Mouse (Mus musculus) myocyte (in vitro differentiated cells): ENCODE measurements around the gene Lrrc28. TPM values are rescaled to one million over a fixed set of nuclear protein-coding genes. Genes with fewer than 3 reads are reported as not detected.
A peak's percentile ranks its signal among the peaks of the same experiment; 100 is the strongest.

Experiments
- H3K27me3 ChIP-seq: one replicate; pipeline ENCODE4 v1.6.1; 2011; ENCODE audit not compliant: control insufficient read depth, insufficient read depth, insufficient read length
- H3K36me3 ChIP-seq: one replicate; pipeline ENCODE4 v1.6.1; 2011; ENCODE audit not compliant: control insufficient read depth, insufficient read depth
- H3K4me2 ChIP-seq: one replicate; pipeline ENCODE4 v1.6.1; 2011; ENCODE audit warnings: low read depth, control low read depth
- H3K4me3 ChIP-seq: one replicate; pipeline ENCODE4 v1.5.1; 2011; ENCODE audit warnings: mild to moderate bottlenecking, control low read depth, moderate library complexity
- H3K79me2 ChIP-seq: one replicate; pipeline ENCODE4 v1.6.1; 2011; ENCODE audit not compliant: control insufficient read depth, insufficient read depth
- H3ac ChIP-seq: one replicate; pipeline ENCODE4 v1.6.1; 2011; ENCODE audit not compliant: control insufficient read depth, insufficient read length
- CEBPB ChIP-seq: IDR thresholded peaks from 2 replicates; pipeline ENCODE4 v1.6.1; 2011; ENCODE audit warnings: mild to moderate bottlenecking, moderate library complexity; ENCODE audit not compliant: poor library complexity, insufficient read depth, severe bottlenecking
- E2F4 ChIP-seq: IDR thresholded peaks from one replicate; pipeline ENCODE4 v1.6.1; 2011; ENCODE audit warnings: mild to moderate bottlenecking, control low read depth, moderate library complexity; ENCODE audit not compliant: insufficient read depth
- MAX ChIP-seq: IDR thresholded peaks from one replicate; pipeline ENCODE4 v1.6.1; 2011; ENCODE audit warnings: low read depth, mild to moderate bottlenecking, control low read depth
- MYOD1 ChIP-seq, 3 experiments: IDR thresholded peaks; one replicate each; pipeline ENCODE4 v1.6.1; 2011; ENCODE audit warnings: control low read depth in 2 of 3, low read depth in 2 of 3, mild to moderate bottlenecking in 2 of 3, moderate library complexity in 1 of 3; ENCODE audit not compliant: insufficient read length in 2 of 3, control insufficient read depth in 1 of 3
- MYOG ChIP-seq, 3 experiments: IDR thresholded peaks; one replicate each; pipeline ENCODE4 v1.6.1; 2011; ENCODE audit warnings: control low read depth in 2 of 3, low read depth in 2 of 3, mild to moderate bottlenecking in 2 of 3; ENCODE audit not compliant: insufficient read length in 2 of 3, control insufficient read depth in 1 of 3, insufficient read depth in 1 of 3
- POLR2A ChIP-seq: IDR thresholded peaks from one replicate; pipeline ENCODE4 v1.6.1; 2011; ENCODE audit warnings: low read depth, mild to moderate bottlenecking, control low read depth, moderate library complexity; ENCODE audit not compliant: insufficient read length
- POLR2AphosphoS2 ChIP-seq: IDR thresholded peaks from one replicate; pipeline ENCODE4 v1.6.1; 2011; ENCODE audit warnings: low read depth, control low read depth; ENCODE audit not compliant: insufficient read length
- REST ChIP-seq: IDR thresholded peaks from one replicate; pipeline ENCODE4 v1.6.1; 2011; ENCODE audit warnings: mild to moderate bottlenecking, control low read depth, moderate library complexity; ENCODE audit not compliant: insufficient read depth, insufficient read length
- SRF ChIP-seq: IDR thresholded peaks from one replicate; pipeline ENCODE4 v1.6.1; 2011; ENCODE audit warnings: low read depth; ENCODE audit not compliant: control insufficient read depth, insufficient read length
- TCF12 ChIP-seq: IDR thresholded peaks from one replicate; pipeline ENCODE4 v1.6.1; 2011; ENCODE audit warnings: mild to moderate bottlenecking, control low read depth; ENCODE audit not compliant: poor library complexity, insufficient read depth, severe bottlenecking
- TCF3 ChIP-seq: IDR thresholded peaks from one replicate; pipeline ENCODE4 v1.6.1; 2011; ENCODE audit warnings: low read depth, control low read depth; ENCODE audit not compliant: insufficient read length
- USF1 ChIP-seq: IDR thresholded peaks from one replicate; pipeline ENCODE4 v1.6.1; 2011; ENCODE audit warnings: low read depth, mild to moderate bottlenecking, control low read depth, moderate library complexity
- polyA plus RNA-seq: library from polyadenylated mRNA; unstranded; fragments of >200 nt; fragmentation: generic; extraction: Trizol; gene quantifications from one replicate; pipeline ENCODE4 v1.2.1, GENCODE M21; 2012; ENCODE audit warnings: missing spikeins

The Lrrc28 gene
- polyA plus RNA-seq, 1 experiment = 24.2 TPM

DNA sequence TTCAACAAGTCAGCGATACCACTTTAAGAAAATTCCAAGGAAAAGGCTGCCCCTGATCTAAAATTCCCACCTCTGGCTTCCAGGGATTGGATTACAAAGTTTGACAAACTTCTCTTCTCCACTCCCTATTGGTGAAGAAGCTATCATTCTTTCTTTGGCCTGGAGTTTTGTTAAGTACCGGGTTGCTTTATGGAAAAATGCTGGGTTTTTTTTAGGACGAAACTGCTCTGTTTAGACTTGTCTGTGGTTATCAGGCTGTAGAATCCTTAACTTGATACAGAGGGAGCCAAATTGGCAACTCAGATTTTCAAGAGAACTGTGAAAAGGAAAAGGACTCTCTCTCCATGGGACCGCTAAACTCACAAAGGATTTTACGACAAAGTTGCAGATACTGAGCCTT lies 2.2 kb upstream of the Lrrc28 start, which contains the start of gene Ttc23:
Ttc23 (plus strand) TSS at position 134 of the 400 bp plus-strand sequence.
- peaks cover 41% of the 10 kb centered on the region for H3K79me2 ChIP-seq
- H3K4me2 ChIP-seq = peak within 1 kb of the TSS; percentile 92
- H3K4me3 ChIP-seq = peak within 1 kb of the TSS; percentile 51
- H3ac ChIP-seq = no peak within 1 kb of the TSS
- H3K36me3 ChIP-seq = no peaks in the 10 kb centered on the region
- TF ChIP-seq POLR2A (no peak), POLR2AphosphoS2 (no peak), E2F4 (no peak), REST (no peak), MYOG (IDR thresholded peaks at IDR 0.05; ENCODE audit: control insufficient read depth in 1 of 3, insufficient read depth in 1 of 3, insufficient read length in 2 of 3, low read depth in 2 of 3) (no peak), MAX (no peak), TCF12 (no peak), TCF3 (no peak), MYOD1 (IDR thresholded peaks at IDR 0.05; ENCODE audit: control insufficient read depth in 1 of 3, insufficient read length in 2 of 3, low read depth in 2 of 3) (no peak), SRF (no peak), CEBPB (no peak), USF1 (no peak)
- H3K27me3 ChIP-seq = no peaks in the 10 kb centered on the region

DNA sequence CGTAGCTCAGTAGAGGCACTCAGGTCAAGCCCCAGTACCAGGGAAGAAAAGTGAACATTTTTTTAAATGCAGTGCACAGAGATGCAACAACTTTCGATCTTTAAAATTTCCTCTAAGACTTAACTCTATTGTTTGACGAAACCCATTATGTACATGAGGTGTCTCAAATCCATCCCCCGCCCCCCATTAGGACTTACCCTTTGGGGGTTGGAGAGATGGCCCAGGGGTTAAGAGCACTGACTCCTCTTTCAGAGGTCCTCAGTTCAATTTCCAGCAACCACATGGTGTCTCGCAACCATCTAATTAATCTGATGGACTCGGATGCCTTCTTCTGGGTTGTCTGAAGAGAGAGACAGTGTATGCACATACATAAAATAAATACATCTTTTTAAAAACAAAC lies 1.1 kb upstream of the Lrrc28 start:
- Histone ChIP-seq H3K27me3 (no peaks in the 10 kb centered on the region), H3ac (peak overlapping the region; percentile 82), H3K36me3 (no peaks in the 10 kb centered on the region), H3K79me2 (peaks cover 37% of the 10 kb centered on the region), H3K4me3 (peak overlapping the region; percentile 51), H3K4me2 (peak overlapping the region; percentile 92)
- TF ChIP-seq TCF3 (no peak), POLR2A (no peak), MYOG (IDR thresholded peaks at IDR 0.05; ENCODE audit: control insufficient read depth in 1 of 3, insufficient read depth in 1 of 3, insufficient read length in 2 of 3, low read depth in 2 of 3) (no peak), SRF (no peak), MAX (no peak), REST (no peak), CEBPB (no peak), USF1 (no peak), TCF12 (no peak), E2F4 (no peak), POLR2AphosphoS2 (no peak), MYOD1 (IDR thresholded peaks at IDR 0.05; ENCODE audit: control insufficient read depth in 1 of 3, insufficient read length in 2 of 3, low read depth in 2 of 3) (no peak)

DNA sequence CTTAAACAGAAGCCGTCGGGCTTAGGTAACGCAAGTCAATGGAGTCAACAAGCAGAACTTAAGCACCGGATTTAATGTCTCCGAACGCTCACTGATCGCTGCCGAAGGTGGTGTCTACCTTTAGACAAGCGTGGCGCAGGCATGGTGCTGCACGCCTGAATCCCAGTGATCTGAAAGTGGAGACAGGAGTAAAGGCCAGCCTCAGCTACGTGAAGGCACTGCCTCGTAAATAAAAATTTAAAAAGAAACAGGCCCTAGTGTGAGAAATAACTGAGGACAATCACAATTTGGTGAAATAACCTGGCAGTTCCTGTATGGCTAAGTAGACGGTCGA lies 580 bp upstream of the Lrrc28 start:
- peak overlapping the region; percentile 92 for H3K4me2 ChIP-seq
- H3K4me3 ChIP-seq = peak overlapping the region; percentile 51
- H3ac ChIP-seq = peak overlapping the region; percentile 82
- TF ChIP-seq E2F4 = no peak
- H3K27me3 ChIP-seq = no peaks in the 10 kb centered on the region
- H3K36me3 ChIP-seq = peaks cover 2% of the 10 kb centered on the region
- peaks cover 32% of the 10 kb centered on the region for H3K79me2 ChIP-seq

DNA sequence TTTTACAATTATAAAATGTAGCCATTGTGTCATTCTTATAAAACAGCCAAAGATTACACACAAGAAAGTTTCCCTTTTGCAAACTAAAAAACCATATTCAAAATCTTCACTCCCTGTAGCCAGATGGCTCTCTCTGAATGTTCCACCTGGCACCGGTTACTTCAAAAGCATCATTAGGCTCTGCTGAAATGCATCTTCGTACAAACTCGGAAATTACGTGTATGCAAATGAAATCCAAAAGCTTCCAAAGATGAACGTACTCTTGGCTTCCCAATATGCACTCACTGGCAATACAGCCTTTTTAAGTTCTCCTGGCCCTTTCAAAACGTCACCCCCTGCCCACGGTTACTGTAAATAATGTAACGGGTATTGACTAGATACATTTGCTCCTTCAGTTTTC lies 777 bp downstream of the Lrrc28 start:
- Histone ChIP-seq H3ac (peak overlapping the region; percentile 82), H3K4me2 (peak overlapping the region; percentile 88), H3K36me3 (peaks cover 10% of the 10 kb centered on the region), H3K79me2 (peaks cover 20% of the 10 kb centered on the region), H3K27me3 (no peaks in the 10 kb centered on the region), H3K4me3 (peak overlapping the region; percentile 51)
- TF ChIP-seq MYOG (IDR thresholded peaks at IDR 0.05; ENCODE audit: control insufficient read depth in 1 of 3, insufficient read depth in 1 of 3, insufficient read length in 2 of 3, low read depth in 2 of 3) = no peak
- no peak for TF ChIP-seq SRF
- TF ChIP-seq TCF3 = no peak
- TF ChIP-seq MYOD1 (IDR thresholded peaks at IDR 0.05; ENCODE audit: control insufficient read depth in 1 of 3, insufficient read length in 2 of 3, low read depth in 2 of 3) = no peak
- no peak for TF ChIP-seq TCF12
- no peak for TF ChIP-seq E2F4
- TF ChIP-seq USF1 = no peak
- no peak for TF ChIP-seq POLR2AphosphoS2

DNA sequence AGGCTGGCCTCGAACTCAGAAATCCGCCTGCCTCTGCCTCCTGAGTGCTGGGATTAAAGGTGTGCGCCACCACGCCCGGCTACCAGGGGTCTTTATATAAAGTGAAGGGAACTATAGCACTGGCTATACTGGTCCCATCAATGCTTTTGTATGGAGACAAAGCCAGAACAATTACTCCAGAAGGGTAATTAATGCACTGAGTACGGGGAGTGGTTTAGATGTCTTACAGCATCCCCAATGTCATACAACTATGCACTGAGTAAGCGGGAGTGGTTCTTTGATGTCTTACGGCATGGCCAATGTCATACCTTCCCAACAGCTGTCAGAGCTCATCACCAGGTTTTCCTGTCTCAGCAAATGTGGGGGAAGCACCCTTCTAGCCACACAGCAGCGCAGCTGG lies 2.1 kb downstream of the Lrrc28 start:
- TF ChIP-seq TCF3 = no peak
- peak in 1 of 3 experiments; percentile 76 for TF ChIP-seq MYOD1 (IDR thresholded peaks at IDR 0.05; ENCODE audit: control insufficient read depth in 1 of 3, insufficient read length in 2 of 3, low read depth in 2 of 3)
- Histone ChIP-seq H3K79me2 (peaks cover 7% of the 10 kb centered on the region), H3ac (no peak overlapping the region), H3K36me3 (peaks cover 10% of the 10 kb centered on the region), H3K4me3 (no peak overlapping the region), H3K27me3 (no peaks in the 10 kb centered on the region), H3K4me2 (no peak overlapping the region)

DNA sequence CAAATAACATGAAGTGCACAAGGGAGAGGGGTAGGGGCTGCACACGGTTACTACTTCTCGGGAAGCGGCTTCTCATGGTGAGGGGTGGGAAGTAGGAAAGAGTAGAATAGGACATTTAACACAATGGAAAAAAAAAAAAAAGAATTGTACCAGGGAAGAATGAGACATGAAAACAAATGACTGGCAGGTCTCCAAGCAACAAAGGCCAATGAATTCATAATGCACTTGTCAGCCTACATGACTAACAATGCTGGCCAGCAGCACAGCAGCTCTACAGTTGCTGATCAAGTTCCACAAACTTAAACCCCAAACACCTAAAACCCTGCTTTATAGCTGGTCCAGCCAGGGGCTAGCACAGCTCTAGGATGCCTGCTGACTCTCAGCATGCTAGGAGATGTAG lies 6.1 kb downstream of the Lrrc28 start:
- no peak overlapping the region for H3K4me3 ChIP-seq
- TF ChIP-seq POLR2A (no peak), CEBPB (no peak), MAX (no peak), MYOD1 (IDR thresholded peaks at IDR 0.05; ENCODE audit: control insufficient read depth in 1 of 3, insufficient read length in 2 of 3, low read depth in 2 of 3) (no peak), TCF12 (no peak), REST (no peak), USF1 (no peak), SRF (no peak), E2F4 (no peak), TCF3 (no peak), POLR2AphosphoS2 (no peak), MYOG (IDR thresholded peaks at IDR 0.05; ENCODE audit: control insufficient read depth in 1 of 3, insufficient read depth in 1 of 3, insufficient read length in 2 of 3, low read depth in 2 of 3) (no peak)

More for the DNA sequence above, 6.1 kb downstream of the Lrrc28 start:
- Histone ChIP-seq H3K4me2 (peak overlapping the region; percentile 2), H3K27me3 (no peaks in the 10 kb centered on the region), H3K79me2 (no peaks in the 10 kb centered on the region), H3ac (no peak overlapping the region), H3K36me3 (peaks cover 10% of the 10 kb centered on the region)
